Mouse (Mus musculus) regulatory T cell (primary cell): ENCODE results near the gene Pla2g6.

ENCODE experiments used
- in situ Hi-C: fragments of 300-600 bp; cut with MboI, MseI; formaldehyde crosslinking; loops from one replicate; pipeline ENCODE4 v1.15.1; 2025; ENCODE audit warnings: high pct_unique_total_duplicates

Gene Pla2g6

DNA sequence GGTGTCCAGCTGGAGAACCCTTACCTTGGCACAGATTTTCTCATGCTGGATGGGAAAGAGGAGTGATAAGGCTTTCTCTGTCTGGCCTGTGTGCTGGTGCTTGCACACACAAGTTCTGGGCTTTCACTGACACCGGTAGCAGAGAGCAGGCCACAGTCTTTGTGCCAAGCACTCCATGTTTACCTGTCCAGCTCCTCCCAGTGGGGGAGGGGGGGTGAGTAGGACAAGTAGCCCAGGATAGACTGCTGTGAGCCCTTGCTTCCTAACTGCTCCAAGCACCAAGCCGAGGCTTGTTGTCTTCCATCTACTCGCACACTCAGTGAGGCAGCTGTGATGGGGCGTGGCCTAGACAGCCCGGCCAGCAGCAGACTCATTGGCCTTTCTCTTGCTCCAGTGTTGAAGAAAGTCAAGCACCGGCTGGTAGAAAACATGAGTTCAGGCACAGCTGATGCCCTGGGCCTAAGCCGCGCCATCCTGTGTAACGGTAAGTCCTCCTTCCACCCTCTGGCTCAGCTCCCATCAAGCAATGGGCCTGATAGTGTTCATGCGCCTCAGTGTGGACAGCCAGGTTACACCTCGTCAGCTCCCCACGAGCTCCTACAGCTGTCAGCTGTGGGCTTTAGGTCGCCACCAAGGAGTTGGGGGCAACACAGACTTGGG lies 85.5 kb downstream of the Pla2g6 start:
- in situ Hi-C loops, result no loop called here

DNA sequence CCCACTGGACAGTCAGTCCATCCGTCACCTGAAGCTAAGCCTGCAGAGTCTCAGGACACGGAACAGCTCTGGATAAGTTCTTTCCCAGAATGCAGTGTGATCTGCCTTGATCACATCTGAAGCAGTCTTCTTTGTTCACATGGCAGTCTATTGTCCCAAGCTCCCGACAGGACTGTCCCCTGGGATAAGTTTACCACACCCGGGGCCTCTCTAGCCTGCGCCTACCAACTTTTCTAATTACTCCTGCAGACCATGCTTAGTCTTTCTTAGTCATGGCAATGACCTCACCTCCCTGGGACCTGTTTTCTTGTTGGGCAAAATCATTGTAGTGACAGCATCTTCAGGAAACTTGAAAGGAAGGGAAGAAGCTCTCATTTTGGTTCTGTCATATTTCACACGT lies 90.2 kb downstream of the Pla2g6 start:
- in situ Hi-C loops, result no loop called here
